Mouse (Mus musculus) heart, embryonic 10.5 days (tissue): Measurements from ENCODE around the gene Med17. TPM values are rescaled to one million over a fixed set of nuclear protein-coding genes. Genes with fewer than 3 reads are reported as not detected.

ENCODE experiments used
- DNase-seq: peaks from one replicate; pipeline ENCODE4 v3.0.0-alpha.2; 2017; ENCODE audit warnings: low spot score
- H3K27ac ChIP-seq: fragments of 300-500 bp; sonication (generic); 2 replicates; pipeline ENCODE4 v1.5.1; 2016; ENCODE audit warnings: mild to moderate bottlenecking
- H3K27me3 ChIP-seq: fragments of 300-500 bp; sonication (generic); 2 replicates; pipeline ENCODE4 v1.6.1; 2016; ENCODE audit warnings: mild to moderate bottlenecking; ENCODE audit not compliant: poor library complexity, insufficient read depth, severe bottlenecking
- H3K36me3 ChIP-seq: fragments of 300-500 bp; sonication (generic); 2 replicates; pipeline ENCODE4 v1.6.1; 2016; ENCODE audit warnings: mild to moderate bottlenecking, moderate library complexity
- H3K4me1 ChIP-seq: fragments of 300-500 bp; sonication (generic); 2 replicates; pipeline ENCODE4 v1.6.1; 2016; ENCODE audit warnings: mild to moderate bottlenecking
- H3K4me3 ChIP-seq: fragments of 300-500 bp; sonication (generic); 2 replicates; pipeline ENCODE4 v1.5.1; 2016; ENCODE audit warnings: mild to moderate bottlenecking, moderate library complexity
- H3K9me3 ChIP-seq: fragments of 300-500 bp; sonication (generic); 2 replicates; pipeline ENCODE4 v1.6.1; 2016; ENCODE audit warnings: mild to moderate bottlenecking, moderate library complexity
- WGBS: fragments of 180-500 bp; shearing (Covaris S2); methylation state at CpG from one replicate; pipeline ENCODE4 v1.1.7; 2016; 5-methylcytosine and 5-hydroxymethylcytosine counted together
- polyA plus RNA-seq: library from polyadenylated mRNA; unstranded; fragments of >200 nt; fragmentation: Nextera tagmentation; extraction: Ambion mirVana; gene quantifications from 2 replicates; pipeline ENCODE4 v1.2.1, GENCODE M21; 2016

Med17 gene
- polyA plus RNA-seq, 1 experiment from 2014 or later, result 31.7 TPM

DNA sequence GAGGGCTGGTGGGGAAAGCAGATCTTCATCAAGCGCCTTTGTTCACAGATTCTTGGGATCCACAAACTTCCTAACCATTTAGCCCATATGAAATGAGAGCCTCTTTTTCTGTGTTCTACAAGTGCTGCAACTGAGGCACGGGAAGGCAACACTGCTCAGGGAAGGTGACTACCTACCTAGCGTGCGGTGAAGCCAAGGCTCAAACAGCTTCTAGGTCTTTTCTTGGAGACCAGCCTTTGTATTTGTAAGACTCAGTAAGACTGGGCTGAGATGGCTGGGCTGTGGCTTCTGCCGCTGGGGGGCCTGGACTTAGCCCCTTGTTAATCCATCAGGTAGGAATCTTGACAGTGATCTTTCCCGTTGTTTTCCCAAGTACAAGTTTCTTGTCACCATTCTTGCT, 39.7 kb downstream of the Med17 start:
- WGBS, result 88% methylated on average over 6 of the region's 6 CpGs
- Histone ChIP-seq H3K36me3 (no peaks in the 10 kb centered on the region), H3K4me3 (no peak overlapping the region), H3K27me3 (0 out of 2 replicates have a peak, but pooled peaks cover 16% of the 10 kb centered on the region), H3K9me3 (no peaks in the 10 kb centered on the region), H3K4me1 (peaks cover 20% of the 10 kb centered on the region), H3K27ac (no peak overlapping the region)
- peak; percentile 41 for DNase-seq

DNA sequence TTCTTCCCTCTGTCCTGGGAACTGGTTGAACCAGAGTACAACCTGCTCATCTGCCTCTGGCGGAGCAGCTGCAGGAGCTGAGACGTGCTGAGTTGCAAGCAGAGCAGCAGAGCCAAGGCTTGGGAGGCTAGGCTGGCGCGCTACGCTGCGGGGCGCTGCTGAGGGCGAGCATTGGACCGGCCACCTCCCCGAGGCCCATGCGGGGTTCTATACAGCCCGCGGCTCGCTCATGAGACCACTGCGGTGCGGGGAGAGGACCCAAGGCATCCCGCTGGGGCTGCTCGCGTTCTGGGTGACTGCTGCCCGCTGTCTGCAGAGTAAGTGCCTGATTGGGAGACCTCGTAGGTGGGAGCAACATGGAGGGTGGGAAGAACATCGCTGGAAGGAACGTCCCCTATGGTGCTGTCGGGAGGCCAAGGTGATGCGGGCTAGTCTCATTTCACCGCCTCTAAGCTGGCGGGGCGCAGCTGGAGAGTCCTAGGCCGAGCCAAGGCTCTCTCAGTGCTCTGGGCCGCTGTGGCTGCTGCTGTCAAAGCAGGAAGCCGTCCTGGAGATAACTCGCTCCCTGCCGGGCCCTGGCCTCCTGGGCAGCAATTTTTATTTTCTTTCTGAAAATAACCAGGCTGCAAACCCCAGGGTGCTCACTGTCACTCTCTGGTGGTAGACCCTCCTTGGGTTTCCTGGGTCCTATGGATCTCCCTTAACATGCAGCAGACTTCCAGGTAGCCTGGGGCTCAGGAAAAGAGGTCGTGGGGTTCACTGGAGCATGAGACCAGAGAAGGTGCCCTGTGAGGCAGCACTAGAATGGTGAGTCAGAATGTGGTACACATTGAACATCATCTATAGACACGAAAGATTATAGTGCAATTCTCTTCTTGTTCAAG, 40.4 kb downstream of the Med17 start, which contains the start of gene Vstm5:
Gene Vstm5, plus strand, starts transcription at position 4 of the 884 bp plus-strand sequence.
- no peak for DNase-seq
- Histone ChIP-seq H3K27ac (peak within 1 kb of the TSS; percentile 87), H3K9me3 (no peaks in the 10 kb centered on the region), H3K27me3 (0 out of 2 replicates have a peak, but pooled peaks cover 16% of the 10 kb centered on the region), H3K4me1 (peaks cover 20% of the 10 kb centered on the region), H3K36me3 (no peaks in the 10 kb centered on the region), H3K4me3 (peak within 1 kb of the TSS; percentile 71)
- 5% methylated on average over 35 of the region's 35 CpGs for WGBS

DNA sequence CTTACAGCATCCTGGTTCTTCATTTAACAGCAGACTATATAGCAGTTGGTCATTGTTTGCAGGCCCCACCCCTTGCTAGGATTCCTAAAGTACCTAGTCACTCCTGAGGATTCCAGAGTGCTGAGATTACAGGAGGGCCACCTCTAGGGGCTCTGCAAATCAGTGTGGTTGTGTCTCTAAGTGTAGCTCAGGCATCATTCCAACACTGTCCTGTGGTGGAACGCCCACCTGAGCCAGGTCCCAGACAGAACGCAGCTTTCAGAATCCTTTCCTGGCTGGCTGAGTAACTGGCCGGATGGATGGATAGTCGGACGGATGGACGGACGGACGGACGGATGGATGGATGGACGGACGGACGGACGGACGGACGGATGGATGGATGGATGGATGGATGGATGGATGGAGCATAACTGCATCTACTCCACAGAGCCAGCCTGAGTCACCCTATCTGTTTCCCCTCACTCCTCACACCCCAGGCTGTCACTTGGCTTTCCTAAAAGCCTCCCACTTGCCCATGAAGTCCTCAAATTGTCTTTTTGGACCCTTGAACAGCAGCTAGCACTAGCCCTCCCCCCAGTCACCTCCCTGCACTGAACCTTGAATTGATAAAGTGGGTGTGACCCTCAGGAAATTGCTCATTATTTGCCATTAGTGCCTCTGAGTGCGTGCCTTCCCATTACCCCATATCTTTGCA, 41.3 kb downstream of the Med17 start:
- no peaks in the 10 kb centered on the region for H3K9me3 ChIP-seq
- 69% methylated on average over 16 of the region's 16 CpGs for WGBS
- 0 out of 2 replicates have a peak, but pooled peaks cover 16% of the 10 kb centered on the region for H3K27me3 ChIP-seq
- peak overlapping the region; percentile 87; the same call in 1 of the 2 replicates for H3K27ac ChIP-seq
- H3K36me3 ChIP-seq, result no peaks in the 10 kb centered on the region
- DNase-seq, result no peak
- H3K4me1 ChIP-seq, result peaks cover 20% of the 10 kb centered on the region
- peak overlapping the region; percentile 71 for H3K4me3 ChIP-seq

DNA sequence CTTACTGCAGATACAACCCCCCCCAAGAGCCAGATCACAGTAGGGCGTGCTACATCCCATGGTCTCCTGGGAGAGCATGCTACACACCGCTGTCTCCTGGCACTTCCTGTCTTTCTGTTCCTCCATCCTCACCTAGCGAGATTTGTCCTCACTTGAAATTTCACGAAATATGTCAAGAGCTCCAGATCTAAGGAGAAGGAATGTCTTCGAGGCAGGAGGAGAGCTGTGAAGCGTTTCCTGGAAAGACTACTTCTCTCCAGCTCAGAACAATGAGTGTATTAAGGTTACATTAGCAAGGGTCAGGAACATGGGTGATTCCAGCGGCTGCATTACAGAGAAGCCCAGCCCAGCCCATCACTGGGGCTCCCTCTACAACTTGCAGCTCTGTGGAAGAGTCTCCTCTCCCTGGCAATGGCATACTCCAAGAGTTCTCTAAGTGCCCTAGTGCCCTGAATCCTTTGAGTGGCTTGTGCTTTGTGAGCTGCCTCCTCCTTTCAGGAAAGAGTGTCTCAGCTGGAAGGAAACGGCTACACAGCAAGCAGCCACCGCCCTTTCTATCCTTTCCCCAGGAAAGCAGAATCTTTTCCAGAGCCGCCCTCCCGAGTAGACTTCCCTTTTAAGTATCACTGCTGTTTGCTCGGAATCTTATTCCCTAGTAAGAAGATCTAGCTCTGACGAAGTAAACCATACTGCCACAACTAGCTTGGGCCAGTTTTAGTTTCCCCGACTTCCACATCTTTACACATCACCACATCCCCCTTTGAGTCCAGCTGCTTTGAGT, 42.0 kb downstream of the Med17 start:
- WGBS, result 45% methylated on average over 14 of the region's 14 CpGs

DNA sequence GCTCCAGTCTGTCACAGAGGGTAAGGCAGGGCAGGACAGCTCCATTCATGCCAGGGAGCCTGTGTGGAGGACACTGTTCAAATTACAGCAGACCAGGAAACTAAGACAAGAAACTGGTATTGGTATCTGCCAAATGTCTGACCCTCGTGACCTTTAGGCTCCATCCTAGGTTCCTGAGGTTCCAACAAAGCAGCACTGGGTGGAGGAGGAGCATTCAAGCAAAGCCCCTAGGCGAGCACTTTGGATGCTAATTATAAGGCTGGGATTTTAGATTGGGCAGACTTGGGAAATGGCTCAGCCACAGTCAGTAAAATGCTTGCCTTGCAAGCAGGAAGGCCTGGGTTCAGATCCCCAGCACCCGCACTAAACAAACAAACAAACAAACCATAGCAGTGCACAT, 43.7 kb downstream of the Med17 start:
- Histone ChIP-seq H3K9me3 (no peaks in the 10 kb centered on the region), H3K4me3 (no peak overlapping the region), H3K36me3 (no peaks in the 10 kb centered on the region), H3K27me3 (0 out of 2 replicates have a peak, but pooled peaks cover 16% of the 10 kb centered on the region), H3K27ac (no peak overlapping the region), H3K4me1 (peaks cover 20% of the 10 kb centered on the region)
- WGBS, result 70% methylated on average over 3 of the region's 3 CpGs
- no peak for DNase-seq

More for the DNA sequence above, 42.0 kb downstream of the Med17 start:
- H3K9me3 ChIP-seq, result no peaks in the 10 kb centered on the region
- H3K4me3 ChIP-seq, result no peak overlapping the region
- H3K36me3 ChIP-seq, result no peaks in the 10 kb centered on the region
- 0 out of 2 replicates have a peak, but pooled peaks cover 16% of the 10 kb centered on the region for H3K27me3 ChIP-seq
- H3K27ac ChIP-seq, result peak overlapping the region; percentile 56
- DNase-seq, result no peak
- peaks cover 20% of the 10 kb centered on the region for H3K4me1 ChIP-seq

DNA sequence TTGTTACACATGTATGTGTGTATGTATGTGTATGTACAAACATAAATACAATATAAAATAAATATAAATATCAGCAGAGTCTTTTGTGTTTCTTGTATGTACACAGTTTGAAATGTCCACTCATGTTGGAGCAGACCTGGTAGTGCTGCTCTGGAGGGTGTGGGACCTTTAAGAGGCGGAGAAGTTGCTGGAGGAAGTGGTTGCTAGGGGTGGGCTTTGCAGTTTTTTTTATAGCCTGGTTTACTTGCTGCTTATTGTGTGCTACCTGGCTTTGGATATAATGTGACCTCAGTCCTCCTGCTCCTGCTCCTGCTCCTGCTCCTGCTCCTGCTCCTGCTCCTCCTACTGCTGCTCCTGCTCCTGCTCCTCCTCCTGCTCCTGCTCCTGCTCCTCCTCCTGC, 46.1 kb downstream of the Med17 start:
- no peak for DNase-seq
- WGBS, result 75% methylated on average over 1 of the region's 1 CpGs
- 0 out of 2 replicates have a peak, but pooled peaks cover 6% of the 10 kb centered on the region for H3K27me3 ChIP-seq

DNA sequence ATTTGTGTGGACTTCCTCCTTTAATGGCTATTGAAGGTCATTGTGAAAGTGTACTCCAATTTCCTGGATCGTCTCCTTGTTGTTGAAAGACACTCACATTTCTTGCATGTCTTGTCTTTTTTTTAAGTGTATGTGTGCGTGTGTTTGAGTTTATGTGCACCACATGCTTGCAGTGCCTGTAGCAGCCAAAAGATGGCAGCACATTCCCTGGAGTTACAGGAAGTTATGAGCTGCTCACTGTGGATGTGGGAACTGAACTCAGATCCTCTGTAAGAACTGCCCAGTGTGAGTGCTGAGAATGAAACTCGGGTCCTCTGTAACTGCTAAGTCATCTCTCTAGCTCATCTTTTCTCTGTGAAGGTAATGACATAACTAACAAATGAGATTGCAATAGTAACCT, 47.3 kb downstream of the Med17 start:
- no peaks in the 10 kb centered on the region for H3K9me3 ChIP-seq
- 75% methylated on average over 3 of the region's 3 CpGs for WGBS
- no peaks in the 10 kb centered on the region for H3K4me1 ChIP-seq
- DNase-seq, result no peak
- no peaks in the 10 kb centered on the region for H3K27me3 ChIP-seq
- no peaks in the 10 kb centered on the region for H3K36me3 ChIP-seq
- no peak overlapping the region for H3K27ac ChIP-seq
- no peak overlapping the region for H3K4me3 ChIP-seq

More for the DNA sequence above, 46.1 kb downstream of the Med17 start:
- Histone ChIP-seq H3K9me3 (no peaks in the 10 kb centered on the region), H3K4me3 (no peak overlapping the region), H3K4me1 (peaks cover 10% of the 10 kb centered on the region), H3K36me3 (no peaks in the 10 kb centered on the region), H3K27ac (no peak overlapping the region)

DNA sequence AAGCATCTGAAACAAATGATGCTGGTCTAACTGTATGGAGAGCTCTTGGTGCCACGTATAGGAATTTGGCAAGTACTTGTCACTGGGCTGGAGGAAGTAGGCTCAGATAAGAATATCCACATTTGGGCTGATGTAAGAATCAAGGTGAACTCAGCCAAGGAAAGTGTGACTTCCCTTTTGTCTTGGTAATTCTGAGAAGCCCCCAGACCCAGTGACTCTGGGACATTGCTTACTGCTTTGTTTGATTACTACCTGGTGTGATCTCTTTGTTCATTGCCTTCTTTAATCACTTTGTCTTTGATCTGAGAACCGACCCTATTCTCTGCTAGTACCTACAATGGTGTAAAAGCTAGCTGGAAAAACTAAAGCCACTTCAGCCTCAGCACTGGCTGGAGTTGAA, 54.8 kb downstream of the Med17 start:
- H3K27ac ChIP-seq, result no peak overlapping the region
- no peak overlapping the region for H3K4me3 ChIP-seq
- no peaks in the 10 kb centered on the region for H3K9me3 ChIP-seq
- no peaks in the 10 kb centered on the region for H3K4me1 ChIP-seq
- WGBS, result 40% methylated on average over 2 of the region's 2 CpGs
- DNase-seq, result no peak
- H3K36me3 ChIP-seq, result no peaks in the 10 kb centered on the region
- no peaks in the 10 kb centered on the region for H3K27me3 ChIP-seq

DNA sequence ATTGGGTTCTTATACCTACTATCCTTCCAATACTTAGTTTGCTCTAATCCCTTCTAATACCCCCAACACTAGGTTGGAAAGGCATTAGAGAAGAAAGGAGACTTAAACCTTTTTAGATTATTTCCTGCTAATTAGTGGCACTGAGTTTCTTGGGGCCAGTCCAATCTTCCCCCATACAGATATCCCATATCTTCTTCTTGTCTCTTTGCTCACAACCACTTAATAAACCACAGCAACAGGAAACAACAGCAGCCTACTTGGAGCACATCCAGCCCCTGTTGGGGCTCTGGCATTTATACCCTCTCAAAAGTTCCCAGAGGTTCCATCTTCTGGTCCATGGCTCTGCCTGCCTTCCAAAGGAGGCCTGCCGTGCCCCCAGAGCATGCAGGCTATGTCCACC, 66.0 kb downstream of the Med17 start:
- H3K27me3 ChIP-seq, result no peaks in the 10 kb centered on the region
- WGBS, result 76% methylated on average over 1 of the region's 1 CpGs
- H3K4me1 ChIP-seq, result no peaks in the 10 kb centered on the region
- H3K27ac ChIP-seq, result no peak overlapping the region
- no peaks in the 10 kb centered on the region for H3K9me3 ChIP-seq
- H3K36me3 ChIP-seq, result no peaks in the 10 kb centered on the region
- H3K4me3 ChIP-seq, result no peak overlapping the region
- DNase-seq, result no peak

DNA sequence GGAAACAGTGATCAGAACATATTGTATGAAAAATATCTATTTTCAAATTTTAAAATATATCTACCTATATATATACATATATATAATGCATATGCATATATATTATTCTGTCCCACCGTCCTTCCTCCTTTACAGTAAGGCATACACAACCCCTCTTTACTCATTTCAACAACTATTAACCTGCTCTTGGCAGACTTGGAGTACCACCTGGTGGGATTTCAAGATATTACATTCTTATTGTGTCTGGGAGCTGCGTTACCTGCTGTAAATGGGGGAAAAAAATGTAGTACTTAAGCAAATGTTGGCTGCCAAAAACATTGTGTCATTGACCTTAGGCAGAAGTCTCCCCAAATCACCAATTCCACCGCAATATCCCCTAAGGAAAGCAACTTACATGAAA, 67.9 kb downstream of the Med17 start:
- H3K9me3 ChIP-seq, result no peaks in the 10 kb centered on the region
- no peaks in the 10 kb centered on the region for H3K36me3 ChIP-seq
- no peak overlapping the region for H3K4me3 ChIP-seq
- no peak overlapping the region for H3K27ac ChIP-seq
- H3K27me3 ChIP-seq, result no peaks in the 10 kb centered on the region
- no peak for DNase-seq
- no peaks in the 10 kb centered on the region for H3K4me1 ChIP-seq
- WGBS, result 79% methylated on average over 3 of the region's 3 CpGs
